Mouse (Mus musculus) telencephalon, adult 2 months (tissue): ENCODE data around the gene Chmp3.

Experiments used
- DNase-seq: peaks from one replicate; pipeline ENCODE4 v3.0.0-alpha.2; 2011; ENCODE audit warnings: low read depth, low spot score

The Chmp3 gene

DNA sequence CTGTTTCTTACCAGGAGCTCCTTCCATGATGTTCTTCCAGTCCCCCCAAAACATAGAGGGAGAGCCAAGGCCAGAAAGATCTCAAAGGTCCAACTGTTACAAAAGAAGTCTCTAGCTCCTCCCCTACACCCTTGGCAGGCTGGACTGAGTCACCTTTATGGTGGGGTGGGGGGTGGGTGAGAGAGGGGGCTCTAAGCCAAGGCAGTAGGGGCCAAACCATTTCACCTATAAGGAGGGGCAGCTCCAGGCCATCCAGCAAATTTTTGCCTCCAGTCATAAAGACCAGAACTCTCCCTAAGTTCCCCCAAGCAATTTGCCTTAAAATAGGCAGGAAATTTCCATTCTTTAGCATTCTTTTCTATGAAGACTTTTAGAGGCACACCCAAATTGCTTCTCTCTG is 65.4 kb downstream of the Chmp3 start:
- no peak for DNase-seq

DNA sequence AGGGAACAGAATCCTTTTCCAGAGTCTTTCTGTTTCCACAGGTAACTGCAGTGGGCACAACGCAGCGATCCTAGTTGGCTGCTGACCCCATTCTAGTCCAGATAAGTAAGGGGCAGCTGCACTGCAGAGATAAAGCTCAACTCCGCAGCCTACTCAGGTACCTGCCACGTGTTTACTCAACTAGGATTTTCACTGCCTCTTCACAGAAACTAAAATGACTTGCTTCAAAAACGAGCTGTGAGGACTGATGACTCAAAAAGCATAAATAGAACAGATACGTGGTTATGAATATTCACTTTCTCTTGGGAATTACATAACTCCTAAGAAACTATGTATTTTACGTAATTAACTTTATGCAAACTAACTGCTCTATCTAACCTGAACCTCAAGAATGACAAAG is 66.4 kb downstream of the Chmp3 start:
- DNase-seq: peak; percentile 75

DNA sequence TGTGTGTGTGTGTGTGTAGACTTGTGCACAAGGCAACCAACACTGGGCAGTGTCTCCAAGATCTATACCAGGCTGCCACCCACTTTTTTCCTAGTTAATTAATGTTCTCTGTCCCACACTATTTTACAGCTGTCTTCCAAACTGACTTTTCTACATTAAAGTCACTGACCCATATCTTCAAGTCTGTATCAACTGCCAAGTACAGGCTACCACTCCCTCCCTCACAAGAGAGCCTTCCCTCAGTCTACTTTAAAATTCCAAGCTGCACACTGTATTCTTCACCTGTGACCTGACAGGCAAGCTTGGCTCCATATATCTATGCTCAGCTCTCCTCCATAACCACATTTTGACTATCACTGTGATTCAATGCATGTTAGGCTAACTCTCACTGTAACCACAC is 69.6 kb downstream of the Chmp3 start:
- no peak for DNase-seq

DNA sequence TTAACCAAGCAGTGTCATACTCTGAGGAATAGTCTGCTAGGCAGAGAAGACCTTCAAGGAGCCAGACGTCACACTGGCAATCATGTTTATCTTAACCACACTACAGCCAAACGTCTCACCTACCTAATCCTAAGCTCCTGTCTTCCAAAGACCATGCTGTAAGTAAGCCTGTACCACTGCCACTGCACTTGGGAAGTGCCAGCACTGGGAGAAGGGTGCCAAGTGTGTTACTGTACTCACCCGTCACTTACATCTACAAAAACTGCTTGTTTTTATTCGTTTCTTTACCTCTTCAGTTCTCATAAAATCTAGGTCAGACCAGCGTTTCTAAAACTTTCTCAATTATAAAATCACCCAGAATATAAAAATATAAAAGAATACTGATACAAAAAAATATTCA is 73.4 kb downstream of the Chmp3 start:
- no peak for DNase-seq

DNA sequence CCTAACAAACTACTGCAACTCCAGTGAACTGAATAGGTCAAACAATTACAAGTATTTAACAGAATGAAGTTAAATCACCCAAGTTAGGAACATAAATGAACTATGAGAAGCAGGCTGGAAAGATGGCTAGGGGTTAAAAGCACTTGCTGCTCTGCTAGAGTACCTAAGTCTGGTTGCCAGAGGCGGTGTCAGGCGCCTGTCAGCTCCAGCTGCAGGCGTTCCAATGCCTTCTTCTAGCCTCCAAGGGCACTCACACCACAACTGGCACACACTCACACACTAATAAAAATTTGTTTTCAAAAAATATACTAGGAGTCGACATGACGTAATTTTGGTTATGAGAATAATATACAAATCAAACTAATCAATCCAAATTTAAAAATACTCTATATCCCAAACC is 78.0 kb downstream of the Chmp3 start:
- no peak for DNase-seq

DNA sequence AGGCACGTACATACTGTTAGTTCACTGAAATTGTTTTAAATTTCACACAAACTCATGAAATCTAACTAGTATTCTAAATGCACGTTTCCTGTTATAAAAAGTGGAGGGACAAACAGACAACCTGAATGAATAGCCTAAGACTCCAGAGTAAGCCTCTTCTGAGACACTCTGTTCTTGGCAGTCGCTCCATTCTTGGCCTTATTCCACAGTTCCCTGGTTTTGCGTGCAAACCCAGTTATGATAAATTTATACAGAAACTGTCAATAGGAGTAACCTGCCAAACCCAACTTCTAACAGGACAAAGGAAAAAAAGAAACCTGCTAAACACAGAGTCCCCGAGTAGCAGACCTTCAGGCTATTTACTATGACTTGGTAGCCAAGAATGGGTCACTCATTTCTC is 78.4 kb downstream of the Chmp3 start:
- DNase-seq: no peak

DNA sequence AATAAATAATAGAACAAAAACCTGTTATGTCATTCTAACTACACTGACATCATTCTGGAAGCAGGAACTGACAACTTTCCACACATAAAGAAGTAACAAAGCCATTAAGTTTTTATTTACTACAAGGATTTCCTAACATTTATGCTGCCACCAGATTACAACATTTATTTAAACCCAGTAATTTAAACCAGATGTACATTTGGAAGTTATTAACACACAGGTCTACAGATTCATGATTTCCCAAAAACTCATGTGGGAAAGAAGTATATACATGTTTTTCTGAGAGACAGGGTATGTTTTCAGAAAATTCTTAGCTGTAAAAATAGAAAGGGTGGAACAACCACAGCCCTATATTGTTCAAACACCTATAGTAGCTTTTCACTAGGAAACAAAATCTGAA is 81.1 kb downstream of the Chmp3 start:
- DNase-seq: no peak

DNA sequence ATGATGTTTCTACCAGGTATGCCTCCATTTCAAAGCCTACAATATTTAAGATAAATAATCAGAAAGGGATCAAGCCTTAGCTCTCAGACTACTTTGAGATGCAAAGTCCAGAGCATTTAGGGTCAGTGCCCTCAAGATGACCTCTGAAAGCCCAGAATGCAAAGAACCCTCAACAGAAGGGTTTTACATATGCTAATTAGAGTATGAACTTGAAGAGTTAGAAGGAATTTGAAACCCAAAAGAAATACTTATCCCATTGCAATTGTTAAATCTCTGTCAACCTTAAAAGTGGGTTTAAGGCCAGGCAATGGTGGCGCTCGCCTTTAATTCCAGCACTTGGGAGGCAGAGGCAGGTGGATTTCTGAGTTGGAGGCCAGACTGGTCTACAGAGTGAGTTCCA is 82.4 kb downstream of the Chmp3 start:
- DNase-seq: no peak

DNA sequence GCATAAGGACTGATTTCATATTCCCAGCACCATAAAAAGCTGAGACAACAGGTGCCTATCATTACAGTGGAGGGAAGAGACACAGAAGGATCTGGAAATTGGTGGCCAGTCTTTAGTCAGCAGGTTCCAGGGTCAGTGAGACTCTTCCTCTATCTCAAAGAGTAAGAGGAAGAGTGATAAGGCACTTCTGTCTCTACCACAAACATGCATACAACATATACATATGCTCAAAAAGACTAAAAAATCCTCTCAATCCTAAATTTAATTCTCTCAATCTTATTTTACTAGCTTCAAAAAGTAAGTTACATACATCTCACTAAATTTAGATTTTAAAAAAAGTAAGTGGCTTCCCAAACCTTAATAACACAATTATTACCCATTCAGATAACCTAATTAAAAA is 83.7 kb downstream of the Chmp3 start:
- DNase-seq: no peak

DNA sequence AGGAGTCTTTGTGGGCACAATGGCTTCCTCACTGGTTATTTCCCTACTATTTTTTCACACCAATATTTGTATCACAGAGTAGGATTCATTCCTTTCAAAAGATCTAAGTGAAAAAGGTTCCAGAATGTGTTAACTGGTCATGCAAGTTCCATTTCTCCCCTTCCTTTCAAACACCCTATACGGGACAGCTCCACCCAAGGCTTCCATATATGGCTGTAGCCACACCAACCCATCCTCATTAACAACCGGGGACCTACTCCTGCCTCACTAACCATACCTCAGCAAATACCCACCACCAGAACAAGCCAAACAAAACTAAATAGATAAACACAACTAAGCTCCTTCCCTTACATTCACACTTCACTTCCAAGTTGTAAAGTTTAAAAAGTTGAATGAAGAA is 87.6 kb downstream of the Chmp3 start:
- DNase-seq: no peak

DNA sequence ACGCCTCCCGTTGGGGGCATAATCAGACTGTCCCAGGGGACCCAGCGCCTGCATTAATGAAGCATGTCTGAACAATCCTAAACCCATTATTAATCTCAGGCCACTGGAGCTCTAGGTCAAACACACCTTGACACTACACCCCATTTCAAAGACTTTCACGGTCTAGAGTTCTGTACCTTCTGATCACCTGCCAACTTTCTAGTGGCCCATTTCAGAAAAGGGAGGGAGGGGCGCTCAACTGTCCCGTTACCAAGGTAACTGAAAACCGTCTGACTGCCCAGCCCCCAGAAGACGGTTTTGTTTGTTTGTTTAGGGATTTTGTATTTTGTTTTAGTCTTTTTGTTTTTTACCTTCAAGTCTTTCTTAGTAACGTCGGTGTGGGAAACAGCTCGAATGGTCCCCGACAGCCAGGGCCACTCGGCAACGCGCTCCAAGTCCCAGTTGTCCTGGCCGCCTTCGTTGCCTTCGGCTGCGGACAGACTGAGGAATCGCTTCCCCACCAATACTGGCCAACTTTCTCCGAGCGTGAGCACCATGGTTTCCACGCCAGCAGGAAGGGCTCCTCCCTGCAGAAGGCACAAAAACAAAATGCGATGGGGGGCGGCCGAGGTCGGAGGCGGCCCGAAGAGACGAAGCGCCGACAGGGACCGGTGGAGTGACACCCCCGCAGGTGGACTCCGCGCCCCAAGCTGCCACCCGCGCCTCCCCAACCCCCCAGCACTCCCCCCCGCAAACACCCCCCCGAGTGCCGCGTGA is 88.3 kb downstream of the Chmp3 start:
- no peak for DNase-seq
